Mouse (Mus musculus) E14TG2a.4 (cell line): Measurements from ENCODE around the gene Abr.

ENCODE experiments used
- H3K27me3 ChIP-seq: 2 replicates; pipeline ENCODE4 v1.6.1; 2014; ENCODE audit warnings: low read length, control low read depth; ENCODE audit not compliant: insufficient read depth
- H3K36me3 ChIP-seq: 2 replicates; pipeline ENCODE4 v1.6.1; 2014; ENCODE audit warnings: low read length, control low read depth; ENCODE audit not compliant: insufficient read depth
- H3K4me1 ChIP-seq: replicated peaks from 2 replicates; pipeline ENCODE4 v1.6.1; 2014; ENCODE audit warnings: low read depth, low read length, control low read depth
- H3K4me3 ChIP-seq: replicated peaks from 2 replicates; pipeline ENCODE4 v1.5.1; 2014; ENCODE audit warnings: mild to moderate bottlenecking, low read length
- H3K9me3 ChIP-seq: 2 replicates; pipeline ENCODE4 v1.6.1; 2014; ENCODE audit warnings: low read length, control low read depth
- CTCF ChIP-seq: conservative IDR thresholded peaks from 2 replicates; pipeline ENCODE4 v1.5.1; 2014; ENCODE audit warnings: low read length
- NANOG ChIP-seq: IDR thresholded peaks from 2 replicates; pipeline ENCODE4 v1.6.1; 2014; ENCODE audit warnings: borderline replicate concordance, low read length, mixed read lengths
- POU5F1 ChIP-seq: IDR thresholded peaks from 2 replicates; pipeline ENCODE4 v1.6.1; 2014; ENCODE audit warnings: low read length, borderline replicate concordance

The Abr gene

DNA sequence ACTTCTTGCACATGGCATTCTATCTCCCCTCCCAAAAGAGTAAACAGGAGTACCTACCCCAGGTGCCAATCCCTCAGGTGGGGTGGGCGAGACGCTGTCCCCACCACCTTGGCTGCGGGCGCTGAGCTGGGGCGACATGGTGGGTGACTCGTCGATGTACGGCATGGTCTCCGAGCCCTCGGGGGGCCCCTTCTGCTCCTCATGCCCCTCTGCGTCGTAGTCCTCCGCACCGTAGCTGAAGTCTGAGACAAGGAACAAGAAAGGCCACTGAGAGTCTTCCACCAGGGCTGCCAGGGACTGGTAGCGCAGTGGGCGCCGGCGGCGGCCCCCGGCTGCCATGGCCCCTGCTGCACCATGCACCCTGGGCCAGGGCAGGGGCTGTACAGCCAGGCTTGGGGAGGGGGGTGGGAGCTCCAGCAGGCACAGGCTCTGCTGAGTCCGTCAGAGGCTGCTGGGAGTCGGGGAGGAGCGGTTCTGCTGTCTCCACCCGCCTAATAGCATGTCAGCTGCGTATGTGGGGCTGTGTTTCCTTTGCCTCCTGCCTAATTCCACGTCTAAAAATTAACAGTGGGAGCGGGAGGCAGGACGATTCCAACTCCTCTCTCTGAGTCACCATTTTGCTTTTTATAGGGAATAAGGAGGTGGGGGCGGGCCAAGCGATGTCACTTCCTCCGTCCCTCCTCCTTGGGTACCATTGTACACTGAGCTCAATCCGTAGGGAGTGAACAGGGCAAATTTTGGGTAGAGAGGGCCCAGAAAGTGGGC lies 113.1 kb downstream of the Abr start:
- peak overlapping the region; percentile 78 for H3K4me3 ChIP-seq
- H3K4me1 ChIP-seq: peaks cover 41% of the 10 kb centered on the region
- no peaks in the 10 kb centered on the region for H3K36me3 ChIP-seq
- no peaks in the 10 kb centered on the region for H3K9me3 ChIP-seq
- TF ChIP-seq POU5F1 (no peak), NANOG (no peak), CTCF (no peak)
- H3K27me3 ChIP-seq: 0 out of 2 replicates have a peak, but pooled peaks cover 2% of the 10 kb centered on the region

GRCm38 (mm10) chr11:76508125-76508524 lies 114.0 kb downstream of the Abr start:
- Histone ChIP-seq H3K4me1 (peaks cover 43% of the 10 kb centered on the region), H3K4me3 (no peak overlapping the region), H3K9me3 (no peaks in the 10 kb centered on the region), H3K27me3 (0 out of 2 replicates have a peak, but pooled peaks cover 2% of the 10 kb centered on the region), H3K36me3 (no peaks in the 10 kb centered on the region)
- TF ChIP-seq NANOG (no peak), POU5F1 (no peak), CTCF (no peak)

DNA sequence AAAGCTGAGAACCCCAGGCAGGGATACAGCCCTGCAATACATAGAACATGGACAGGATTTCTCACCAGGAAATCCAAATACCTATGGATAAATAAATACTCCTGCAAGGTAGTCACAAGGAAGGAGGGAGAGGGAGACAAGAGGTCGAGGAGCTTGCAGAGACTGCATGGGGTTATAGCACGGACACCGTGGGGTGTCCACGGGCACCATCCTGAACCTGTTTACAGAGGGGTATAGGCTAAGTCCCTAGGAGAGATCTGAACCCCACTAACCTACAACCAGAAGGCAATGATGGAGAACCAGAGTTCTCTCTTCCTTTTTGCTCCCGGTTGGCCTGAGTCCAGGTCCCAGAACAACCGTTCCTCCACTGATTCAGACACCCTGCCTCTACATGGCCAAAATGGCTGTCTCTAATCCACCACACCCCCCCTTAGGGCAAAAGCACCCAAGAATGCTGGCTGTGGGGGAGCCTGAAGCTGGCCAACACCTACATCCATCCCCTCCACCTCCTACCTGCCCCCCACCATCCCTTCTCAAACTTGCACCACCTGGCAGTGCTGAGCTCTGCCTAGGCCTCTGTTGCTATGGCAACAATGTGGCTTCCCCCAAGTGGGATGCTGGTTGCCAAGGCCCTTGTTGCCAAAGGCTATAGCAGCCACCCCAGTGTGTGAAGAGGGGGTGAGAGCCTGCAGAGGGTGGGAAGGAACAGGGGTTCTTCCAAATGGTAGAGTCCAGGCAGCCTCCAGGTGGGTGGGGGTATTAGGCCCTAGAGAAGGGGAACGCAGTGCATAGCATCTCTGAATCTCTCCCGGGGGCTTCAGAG lies 114.6 kb downstream of the Abr start:
- Histone ChIP-seq H3K27me3 (0 out of 2 replicates have a peak, but pooled peaks cover 2% of the 10 kb centered on the region), H3K4me3 (no peak overlapping the region), H3K9me3 (no peaks in the 10 kb centered on the region), H3K4me1 (peaks cover 49% of the 10 kb centered on the region), H3K36me3 (no peaks in the 10 kb centered on the region)
- TF ChIP-seq NANOG: no peak
- TF ChIP-seq CTCF: no peak
- TF ChIP-seq POU5F1: no peak

DNA sequence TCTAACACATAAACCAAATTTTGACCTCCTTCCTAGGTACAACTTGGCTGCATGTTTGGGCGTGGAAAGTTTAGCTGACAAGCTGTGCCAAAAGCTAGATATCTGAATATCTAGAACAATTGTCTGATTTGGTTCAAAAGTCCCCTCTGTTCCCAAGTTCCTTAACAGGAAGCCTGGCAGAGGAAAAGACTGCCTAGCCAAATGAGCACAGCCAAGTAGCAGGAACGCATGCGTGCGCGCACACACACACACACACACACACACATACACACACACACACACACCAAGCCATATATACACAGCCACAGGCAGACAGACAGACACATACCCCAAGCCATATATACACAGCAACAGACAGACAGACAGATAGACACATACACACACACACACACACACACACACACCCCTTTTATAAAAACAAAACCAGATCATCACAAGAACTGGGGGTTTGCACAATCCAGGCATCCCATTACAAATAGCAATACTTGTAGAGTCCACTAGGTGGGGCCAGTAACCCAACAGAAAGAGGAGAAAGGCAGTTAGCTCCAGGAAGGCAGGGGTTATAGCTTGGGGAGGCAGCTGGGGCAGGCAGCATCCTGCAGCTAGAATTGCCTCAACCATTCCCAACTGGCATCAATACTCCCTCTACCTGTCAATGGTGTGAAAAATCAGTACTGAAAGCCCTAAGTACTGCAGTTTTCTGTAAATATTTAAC lies 115.4 kb downstream of the Abr start:
- Histone ChIP-seq H3K9me3 (no peaks in the 10 kb centered on the region), H3K4me1 (peaks cover 49% of the 10 kb centered on the region), H3K27me3 (0 out of 2 replicates have a peak, but pooled peaks cover 2% of the 10 kb centered on the region), H3K4me3 (no peak overlapping the region), H3K36me3 (no peaks in the 10 kb centered on the region)
- TF ChIP-seq NANOG (no peak), CTCF (peak; percentile 63), POU5F1 (no peak)

GRCm38 (mm10) chr11:76505106-76505505 lies 117.0 kb downstream of the Abr start:
- TF ChIP-seq POU5F1: no peak
- no peak for TF ChIP-seq NANOG
- no peak for TF ChIP-seq CTCF
- no peak overlapping the region for H3K4me3 ChIP-seq
- H3K9me3 ChIP-seq: no peaks in the 10 kb centered on the region
- 0 out of 2 replicates have a peak, but pooled peaks cover 2% of the 10 kb centered on the region for H3K27me3 ChIP-seq
- H3K36me3 ChIP-seq: no peaks in the 10 kb centered on the region
- peaks cover 56% of the 10 kb centered on the region for H3K4me1 ChIP-seq

- TF ChIP-seq CTCF (no peak), NANOG (no peak), POU5F1 (no peak)
- no peaks in the 10 kb centered on the region for H3K9me3 ChIP-seq
These were observed 118.1 kb downstream of the Abr start for GRCm38 (mm10) chr11:76504058-76504457.

DNA sequence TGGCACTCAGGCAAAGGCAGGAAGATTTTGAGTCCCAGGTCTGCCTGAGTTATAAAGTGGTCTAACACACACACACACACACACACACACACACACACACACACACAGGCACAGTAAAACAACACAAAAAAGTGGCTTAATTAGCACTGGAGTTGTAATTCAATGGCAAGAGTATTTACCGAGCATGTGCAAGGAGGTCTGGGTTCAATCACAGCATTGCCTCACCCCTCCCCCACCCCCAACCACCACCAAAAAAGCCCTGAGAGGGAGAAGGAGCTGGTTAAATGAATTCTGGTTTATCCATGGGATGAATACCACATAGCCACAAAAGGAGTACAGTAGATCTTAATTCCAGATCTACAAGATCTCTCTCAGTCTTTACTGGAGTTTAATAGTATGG lies 122.1 kb downstream of the Abr start:
- Histone ChIP-seq H3K9me3 (no peaks in the 10 kb centered on the region), H3K4me1 (peaks cover 74% of the 10 kb centered on the region), H3K27me3 (peaks cover 4% of the 10 kb centered on the region), H3K4me3 (no peak overlapping the region), H3K36me3 (no peaks in the 10 kb centered on the region)
- TF ChIP-seq NANOG (no peak), POU5F1 (no peak), CTCF (no peak)

More at GRCm38 (mm10) chr11:76504058-76504457, 118.1 kb downstream of the Abr start:
- H3K27me3 ChIP-seq: 0 out of 2 replicates have a peak, but pooled peaks cover 2% of the 10 kb centered on the region
- peaks cover 56% of the 10 kb centered on the region for H3K4me1 ChIP-seq
- H3K4me3 ChIP-seq: no peak overlapping the region
- no peaks in the 10 kb centered on the region for H3K36me3 ChIP-seq

DNA sequence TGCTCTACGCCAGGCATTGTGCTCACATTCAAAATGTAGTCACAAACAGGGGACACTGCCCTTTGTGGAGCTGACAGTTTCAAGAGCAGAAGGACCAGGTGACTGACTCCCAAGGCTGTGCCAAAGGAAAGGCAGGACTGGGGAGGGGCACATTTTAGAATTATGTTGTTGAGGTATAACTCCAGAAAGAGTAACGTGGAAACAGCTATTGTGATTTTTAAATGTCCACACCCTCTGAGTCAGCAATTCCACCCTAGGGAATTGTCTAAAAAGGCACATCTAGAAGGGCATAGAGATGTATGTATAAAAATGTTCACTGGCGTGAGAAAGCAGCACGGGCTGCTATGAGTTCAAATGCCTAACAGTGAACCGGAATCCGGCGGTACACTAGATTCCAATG lies 122.5 kb downstream of the Abr start:
- H3K4me3 ChIP-seq: no peak overlapping the region
- TF ChIP-seq NANOG: no peak
- TF ChIP-seq CTCF: no peak
- TF ChIP-seq POU5F1: no peak
- peaks cover 74% of the 10 kb centered on the region for H3K4me1 ChIP-seq
- H3K27me3 ChIP-seq: peaks cover 4% of the 10 kb centered on the region
- no peaks in the 10 kb centered on the region for H3K36me3 ChIP-seq
- H3K9me3 ChIP-seq: no peaks in the 10 kb centered on the region
